Mouse (Mus musculus) erythroblast, adult 5-6 weeks (primary cell): ENCODE measurements around the gene Lrrc43. TPM values are rescaled to one million over a fixed set of nuclear protein-coding genes. Genes with fewer than 3 reads are reported as not detected.

Experiments
- ATAC-seq: replicated peaks from 2 replicates; pipeline ENCODE4 v1.8.0; 2016; ENCODE audit warnings: moderate number of reproducible peaks, mild to moderate bottlenecking, moderate TSS enrichment, inconsistent platforms; ENCODE audit not compliant: poor library complexity, low FRiP score, severe bottlenecking
- total RNA-seq, 2 experiments: library from RNA; stranded (forward) in 1 of 2; stranded (reverse) in 1 of 2; fragments of 150-400 nt in 1 of 2; fragments of 200-764, 138-1000 nt in 1 of 2; gene quantifications; 2 replicates each; pipeline versions ENCODE4 v1.2.3 to v1.2.4; 2015 to 2017; ENCODE audit warnings: low replicate concordance in 2 of 2

Lrrc43 gene
- total RNA-seq, 2 experiments from 2014 or later: not detected

DNA sequence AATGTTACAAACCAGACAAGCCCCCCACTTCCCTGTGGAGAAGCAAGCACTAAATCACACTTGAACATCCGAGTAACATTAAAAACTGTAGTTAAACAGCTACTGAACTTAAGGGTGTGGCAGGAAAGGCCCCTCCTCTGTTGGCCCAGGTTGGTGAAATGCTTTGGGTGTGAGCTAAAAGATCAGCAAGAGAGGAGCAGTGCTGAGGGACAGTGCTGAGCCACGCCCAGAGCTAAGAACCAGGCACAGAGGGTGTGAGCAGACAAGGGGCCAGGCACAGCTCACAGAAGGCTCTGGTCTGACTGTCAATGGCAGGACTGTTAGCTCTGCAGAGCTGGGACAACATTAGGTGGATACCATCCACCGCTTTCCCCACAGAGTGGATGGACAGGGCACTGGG is 23.0 kb downstream of the Lrrc43 start:
- peak; percentile 47 for ATAC-seq

GRCm38 (mm10) chr5:123514871-123515270 is 25.8 kb downstream of the Lrrc43 start:
- no peak for ATAC-seq

DNA sequence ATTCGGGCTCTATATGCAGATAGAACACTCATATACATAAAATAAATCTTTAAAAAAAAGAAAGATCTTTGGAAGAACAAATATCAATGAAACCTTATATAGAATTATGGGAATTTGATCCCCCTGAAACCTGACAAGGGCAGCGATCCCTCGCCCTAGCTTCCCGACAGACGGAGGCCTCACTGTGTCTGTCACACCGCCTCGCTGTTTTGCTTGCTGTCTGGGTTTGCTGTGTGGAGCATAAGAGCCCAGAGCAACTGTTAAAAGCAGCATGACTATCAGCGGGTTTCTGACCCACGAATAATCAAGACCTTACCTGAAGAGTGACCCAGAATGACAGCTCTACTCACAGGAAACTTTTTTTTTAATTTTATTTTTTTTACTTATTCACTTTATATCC is 31.6 kb downstream of the Lrrc43 start:
- ATAC-seq: no peak

DNA sequence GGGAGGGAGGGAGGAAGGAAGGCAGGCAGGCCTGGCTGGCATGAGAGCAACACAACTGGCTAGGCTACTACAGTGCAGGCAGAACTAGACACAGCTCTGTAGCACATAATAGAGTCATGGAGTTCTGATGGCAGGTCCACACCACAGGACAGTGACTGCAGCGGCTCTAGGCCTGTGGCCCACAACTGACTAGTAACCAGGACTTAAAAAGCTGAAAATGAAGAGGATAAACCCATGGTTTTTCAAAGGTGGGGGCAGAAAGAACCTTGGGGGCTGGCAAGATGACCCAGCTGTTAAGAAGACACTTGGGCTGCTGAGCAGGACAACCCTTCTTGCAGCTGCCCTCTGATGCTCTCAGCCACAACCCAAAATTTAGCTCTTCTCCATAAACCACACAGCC is 32.5 kb downstream of the Lrrc43 start:
- no peak for ATAC-seq

DNA sequence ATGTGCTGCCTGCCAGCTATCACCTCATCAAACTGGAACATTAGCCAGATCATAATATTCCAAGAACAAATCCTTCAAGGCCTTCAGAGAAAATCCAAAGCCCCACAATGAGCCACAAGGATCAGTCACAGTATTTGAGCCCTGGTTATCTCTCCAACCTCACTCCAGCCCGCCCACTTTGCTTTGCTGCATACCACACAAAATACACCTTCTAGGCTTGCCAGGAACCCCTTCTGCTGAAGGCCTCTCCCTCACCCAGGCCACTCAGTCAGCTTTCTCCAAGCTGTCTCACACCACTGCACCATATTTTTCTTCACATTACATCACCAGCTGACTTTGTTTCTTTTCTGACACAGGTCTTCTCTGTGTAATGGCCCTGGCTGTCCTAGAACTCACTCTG is 33.1 kb downstream of the Lrrc43 start:
- ATAC-seq: no peak

GRCm38 (mm10) chr5:123523692-123524392 is 34.7 kb downstream of the Lrrc43 start, which contains the start of gene Diablo:
Gene Diablo, minus strand, starts transcription at chr5:123524176.
- ATAC-seq: peak; percentile 98

DNA sequence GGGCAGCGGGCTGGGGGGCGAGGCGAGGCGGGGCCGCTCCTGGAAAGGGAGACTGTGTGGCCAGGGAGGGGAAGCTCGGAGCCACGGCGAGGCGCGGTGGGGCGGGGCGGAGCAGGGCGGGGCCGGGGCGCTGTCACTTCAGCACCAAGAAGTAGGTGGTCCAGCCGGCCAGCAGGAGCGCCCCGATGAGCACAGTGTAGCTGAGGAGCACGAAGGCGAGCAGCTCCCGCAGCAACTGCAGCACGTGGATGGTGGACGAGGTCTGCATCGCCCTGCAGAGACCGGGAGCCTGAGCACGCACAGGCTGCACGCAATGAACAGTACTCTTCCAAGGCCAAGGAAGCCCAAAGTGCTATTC is 35.3 kb downstream of the Lrrc43 start:
- ATAC-seq: peak; percentile 79

GRCm38 (mm10) chr5:123525281-123525680 is 36.2 kb downstream of the Lrrc43 start, which contains the start of gene Gm49027:
Gene Gm49027, minus strand, starts transcription at chr5:123525488.
- ATAC-seq: no peak

DNA sequence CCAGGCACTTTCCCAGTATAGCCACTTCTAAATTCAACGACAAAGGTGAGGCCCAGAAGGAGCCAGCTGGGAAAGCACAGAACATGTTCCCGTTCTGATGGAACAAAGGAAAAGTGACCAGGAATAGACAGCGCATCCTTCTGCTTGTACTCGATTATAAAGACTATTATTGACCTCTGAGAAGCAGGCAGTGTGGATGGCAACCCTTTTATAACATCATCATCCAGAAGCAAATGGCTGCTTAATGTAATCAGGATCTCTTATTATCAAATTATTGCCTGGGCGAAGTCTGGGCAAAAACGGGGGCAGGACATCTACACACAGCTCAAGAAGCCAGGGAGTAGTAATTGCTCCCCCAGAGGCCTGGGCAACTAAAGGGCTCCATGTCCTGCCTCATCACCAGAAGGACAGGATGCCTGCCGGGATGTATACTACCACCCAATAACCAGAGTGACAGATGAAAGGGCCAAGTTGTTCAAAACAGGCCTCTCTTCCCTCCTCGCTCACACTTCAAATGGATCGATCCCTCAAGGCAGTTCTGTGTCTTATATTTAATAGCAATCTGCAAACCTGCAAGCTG is 36.9 kb downstream of the Lrrc43 start:
- no peak for ATAC-seq

- ATAC-seq: no peak
These were observed 39.5 kb downstream of the Lrrc43 start for GRCm38 (mm10) chr5:123528641-123529040.

GRCm38 (mm10) chr5:123530056-123530455 is 41.0 kb downstream of the Lrrc43 start:
- ATAC-seq: no peak

DNA sequence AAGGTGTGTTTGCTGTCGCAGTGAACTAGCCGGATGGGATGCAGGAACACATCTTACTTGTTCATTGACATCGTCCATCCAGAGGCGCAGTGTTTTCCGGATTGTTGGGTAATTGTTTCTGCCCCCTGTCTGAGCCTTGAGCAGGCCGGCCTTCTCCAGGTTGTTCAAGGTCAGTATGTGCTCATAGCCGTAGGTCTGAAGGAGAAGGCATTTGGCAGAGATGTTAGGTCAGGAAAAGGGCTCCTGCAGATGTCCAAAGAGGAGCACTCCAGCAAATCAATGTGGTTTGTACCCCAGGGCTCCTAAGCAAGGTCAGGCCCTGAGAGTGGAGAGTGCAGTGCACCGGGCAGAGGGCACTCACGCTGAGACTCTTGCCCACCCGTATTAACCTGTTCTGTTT is 44.7 kb downstream of the Lrrc43 start:
- no peak for ATAC-seq

GRCm38 (mm10) chr5:123555693-123556092 is 66.6 kb downstream of the Lrrc43 start:
- ATAC-seq: peak; percentile 64; the same call in 1 of the 2 replicates

DNA sequence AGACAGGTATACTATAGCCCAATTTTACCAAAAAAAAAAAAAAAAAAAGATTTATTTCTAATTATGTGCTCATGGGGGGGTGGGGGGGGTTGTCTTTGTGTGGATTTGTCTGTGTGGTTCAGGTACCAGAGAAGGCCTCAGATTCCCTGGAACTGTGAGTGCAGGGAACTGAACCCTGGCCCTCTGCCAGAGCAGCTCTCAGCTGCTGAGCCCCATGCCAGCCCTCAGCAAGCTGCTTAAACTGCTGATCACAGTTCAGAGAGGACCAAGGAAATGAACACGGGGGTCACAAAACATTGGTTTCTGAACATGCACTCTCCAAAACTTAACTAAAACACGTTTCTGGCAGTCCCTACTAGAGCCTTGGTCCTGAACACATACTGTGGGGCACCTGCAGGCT is 67.3 kb downstream of the Lrrc43 start:
- ATAC-seq: no peak

Other genes with a start within 250 kb of the Lrrc43 start
- gene Wdr66, start 237.2 kb upstream of the Lrrc43 start, total RNA-seq (2015; ENCODE audit: low replicate concordance): 0.84 and 11.9 TPM in 2 replicates
- gene Wdr66, start 237.2 kb upstream of the Lrrc43 start, total RNA-seq (2017; ENCODE audit: low replicate concordance): 0.42 and 2.4 TPM in 2 replicates
- 3.8 and 8.3 TPM in 2 replicates for gene Bcl7a, start 145.5 kb upstream of the Lrrc43 start, total RNA-seq (2015; ENCODE audit: low replicate concordance)
- 3.1 and 3.3 TPM in 2 replicates for gene Bcl7a, start 145.5 kb upstream of the Lrrc43 start, total RNA-seq (2017; ENCODE audit: low replicate concordance)
- 4.4 and 7.9 TPM in 2 replicates for gene Mlxip, start 94.5 kb upstream of the Lrrc43 start, total RNA-seq (2015; ENCODE audit: low replicate concordance)
- 1.5 and 2.5 TPM in 2 replicates for gene Mlxip, start 94.5 kb upstream of the Lrrc43 start, total RNA-seq (2017; ENCODE audit: low replicate concordance)
- gene Il31, start 184 bp downstream of the Lrrc43 start, total RNA-seq (2015; ENCODE audit: low replicate concordance): not detected in 2 replicates
- gene Il31, start 184 bp downstream of the Lrrc43 start, total RNA-seq (2017; ENCODE audit: low replicate concordance): not detected in 2 replicates
- not detected in 2 replicates for gene B3gnt4, start 21.2 kb downstream of the Lrrc43 start, total RNA-seq (2015; ENCODE audit: low replicate concordance)
- gene B3gnt4, start 21.2 kb downstream of the Lrrc43 start, total RNA-seq (2017; ENCODE audit: low replicate concordance): not detected in 2 replicates
- 4.2 and 4.4 TPM in 2 replicates for gene Diablo, start 34.9 kb downstream of the Lrrc43 start, total RNA-seq (2015; ENCODE audit: low replicate concordance)
- gene Diablo, start 34.9 kb downstream of the Lrrc43 start, total RNA-seq (2017; ENCODE audit: low replicate concordance): 10.0 and 18.3 TPM in 2 replicates
- not detected in 2 replicates for gene Gm49027, start 36.2 kb downstream of the Lrrc43 start, total RNA-seq (2015; ENCODE audit: low replicate concordance)
- gene Gm49027, start 36.2 kb downstream of the Lrrc43 start, total RNA-seq (2017; ENCODE audit: low replicate concordance): not detected in 2 replicates
- 7.7 and 11.5 TPM in 2 replicates for gene Vps33a, start 83.7 kb downstream of the Lrrc43 start, total RNA-seq (2015; ENCODE audit: low replicate concordance)
- 6.3 and 9.5 TPM in 2 replicates for gene Vps33a, start 83.7 kb downstream of the Lrrc43 start, total RNA-seq (2017; ENCODE audit: low replicate concordance)
- 16.1 and 34.6 TPM in 2 replicates for gene Clip1, start 195.3 kb downstream of the Lrrc43 start, total RNA-seq (2015; ENCODE audit: low replicate concordance)
- 13.6 and 36.7 TPM in 2 replicates for gene Clip1, start 195.3 kb downstream of the Lrrc43 start, total RNA-seq (2017; ENCODE audit: low replicate concordance)
- 6.7 and 10.8 TPM in 2 replicates for gene Zcchc8, start 231.8 kb downstream of the Lrrc43 start, total RNA-seq (2015; ENCODE audit: low replicate concordance)
- gene Zcchc8, start 231.8 kb downstream of the Lrrc43 start, total RNA-seq (2017; ENCODE audit: low replicate concordance): 16.1 and 38.2 TPM in 2 replicates